In the genomic region with DNA sequence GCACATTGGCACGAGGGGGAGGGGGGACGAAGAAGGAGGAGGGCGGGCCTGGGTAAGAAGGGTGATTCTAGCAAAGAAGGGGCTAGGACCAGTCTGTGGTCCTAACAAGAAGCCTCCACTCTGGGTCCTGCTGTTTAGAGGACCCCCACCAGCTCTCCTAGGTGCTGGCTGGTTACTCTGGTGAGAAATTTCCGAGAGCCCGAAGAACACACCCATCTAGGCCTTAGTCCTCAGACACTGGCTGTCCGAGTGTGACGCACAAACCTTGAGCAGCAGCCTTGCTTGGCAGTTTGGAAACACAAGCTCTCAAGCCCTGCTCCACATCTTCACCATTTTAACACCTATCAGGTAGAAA, we compare ENCODE assay signal across 13 mouse cellular contexts.
DNase-seq lines count a peak whose midpoint lies in the region; ATAC-seq lines count a peak whose summit lies in the region.
"Had no signal": no experiment of that assay in that cellular context is flagged by ENCODE, and none has a peak within 500 bp of the region (broad histone marks: within the 10 kb centered on the region; RNA-seq: fewer than 3 reads in every experiment).

No protein-coding gene starts in this region.

- H3K4me1 ChIP-seq in forebrain, embryonic 10.5 days = peaks cover 28% of the 10 kb centered on the region
- H3K4me1 ChIP-seq in forebrain, embryonic 16.5 days (replicated peaks; ENCODE audit: control insufficient read depth, insufficient read depth, low read length) = peaks cover 19% of the 10 kb centered on the region
- peaks cover 24% of the 10 kb centered on the region; the same call in 1 of the 2 replicates for H3K4me1 ChIP-seq in lung, embryonic 15.5 days
- H3K4me1 ChIP-seq in hindbrain, embryonic 13.5 days (replicated peaks) = peaks cover 21% of the 10 kb centered on the region
- peaks cover 18% of the 10 kb centered on the region for H3K4me1 ChIP-seq in neural tube, embryonic 15.5 days

- no peak overlapping the region for H3K9ac ChIP-seq in forebrain, embryonic 16.5 days (replicated peaks; ENCODE audit: low read depth, low read length)
- no peak overlapping the region for H3K9ac ChIP-seq in lung, embryonic 15.5 days
- H3K9ac ChIP-seq in hindbrain, embryonic 13.5 days = no peak overlapping the region
- H3K9ac ChIP-seq in neural tube, embryonic 15.5 days (replicated peaks) = no peak overlapping the region
- H3K9ac ChIP-seq: embryonic facial prominence, embryonic 15.5 days; liver, embryonic 13.5 days had no signal

- H3K36me3 ChIP-seq in forebrain, embryonic 10.5 days (replicated peaks) = no peaks in the 10 kb centered on the region
- H3K36me3 ChIP-seq in forebrain, embryonic 16.5 days (ENCODE audit: control insufficient read depth, insufficient read depth) = no peaks in the 10 kb centered on the region
- H3K36me3 ChIP-seq in lung, embryonic 15.5 days = no peaks in the 10 kb centered on the region
- H3K36me3 ChIP-seq in hindbrain, embryonic 13.5 days = no peaks in the 10 kb centered on the region
- no peaks in the 10 kb centered on the region for H3K36me3 ChIP-seq in neural tube, embryonic 15.5 days
- H3K36me3 ChIP-seq: embryonic facial prominence, embryonic 15.5 days; liver, embryonic 13.5 days had no signal

- no peak overlapping the region for H3K4me2 ChIP-seq in forebrain, embryonic 16.5 days (ENCODE audit: low read length)
- peak overlapping the region; percentile 87 for H3K4me2 ChIP-seq in lung, embryonic 15.5 days
- peak overlapping the region; percentile 99; the same call in 1 of the 2 replicates for H3K4me2 ChIP-seq in hindbrain, embryonic 13.5 days
- H3K4me2 ChIP-seq in neural tube, embryonic 15.5 days = peak overlapping the region; percentile 90; the same call in 1 of the 2 replicates
- H3K4me2 ChIP-seq: liver, embryonic 13.5 days had no signal

- WGBS in forebrain, embryonic 10.5 days = 41% methylated on average over 7 of the region's 7 CpGs
- WGBS in forebrain, embryonic 16.5 days = 56% methylated on average over 7 of the region's 7 CpGs
- 35% methylated on average over 7 of the region's 7 CpGs for WGBS in lung, embryonic 15.5 days
- WGBS in hindbrain, embryonic 13.5 days = 52% methylated on average over 7 of the region's 7 CpGs
- 52% methylated on average over 7 of the region's 7 CpGs for WGBS in neural tube, embryonic 15.5 days

- peak overlapping the region; percentile 65; the same call in 1 of the 2 replicates for H3K4me3 ChIP-seq in forebrain, embryonic 10.5 days
- no peak overlapping the region for H3K4me3 ChIP-seq in forebrain, embryonic 16.5 days (replicated peaks; ENCODE audit: low read length)
- peak overlapping the region; percentile 44; the same call in 1 of the 2 replicates for H3K4me3 ChIP-seq in lung, embryonic 15.5 days
- H3K4me3 ChIP-seq in hindbrain, embryonic 13.5 days = no peak overlapping the region
- no peak overlapping the region for H3K4me3 ChIP-seq in neural tube, embryonic 15.5 days (replicated peaks)
- H3K4me3 ChIP-seq: liver, embryonic 13.5 days had no signal

- no peak for DNase-seq in forebrain, embryonic 10.5 days (ENCODE audit: extremely low spot score, low spot score)
- no peak for DNase-seq in lung, postnatal 25 days (ENCODE audit: low spot score)
- DNase-seq in layer of hippocampus, adult 11-12 months (ENCODE audit: low spot score) = no peak
- no peak for DNase-seq in layer of hippocampus, adult 9-10 months (ENCODE audit: low spot score)
- DNase-seq: adrenal gland, postnatal 10 days; cerebellum, adult 9-11 months; kidney, postnatal 25 days; liver, embryonic 13.5 days had no signal

- no peak for ATAC-seq in forebrain, embryonic 16.5 days
- ATAC-seq in lung, embryonic 15.5 days (ENCODE audit: borderline replicate concordance, extremely low read depth, low FRiP score, low TSS enrichment) = no peak
- ATAC-seq in hindbrain, embryonic 13.5 days (ENCODE audit: low FRiP score) = no peak
- ATAC-seq in neural tube, embryonic 15.5 days (ENCODE audit: low FRiP score) = no peak

- no peak overlapping the region for H3K27ac ChIP-seq in forebrain, embryonic 10.5 days
- no peak overlapping the region for H3K27ac ChIP-seq in forebrain, embryonic 16.5 days (ENCODE audit: low read length)
- H3K27ac ChIP-seq in lung, embryonic 15.5 days = peak overlapping the region; percentile 63
- no peak overlapping the region for H3K27ac ChIP-seq in hindbrain, embryonic 13.5 days
- H3K27ac ChIP-seq in neural tube, embryonic 15.5 days (replicated peaks) = no peak overlapping the region
- H3K27ac ChIP-seq: embryonic facial prominence, embryonic 15.5 days; liver, embryonic 13.5 days had no signal

- peaks cover 47% of the 10 kb centered on the region for H3K27me3 ChIP-seq in forebrain, embryonic 10.5 days (ENCODE audit: poor library complexity, severe bottlenecking)
- no peaks in the 10 kb centered on the region; the same call in 1 of the 2 replicates for H3K27me3 ChIP-seq in forebrain, embryonic 16.5 days (replicated peaks; ENCODE audit: control insufficient read depth, insufficient read depth, low read length)
- H3K27me3 ChIP-seq in lung, embryonic 15.5 days = peaks cover 28% of the 10 kb centered on the region
- peaks cover 58% of the 10 kb centered on the region for H3K27me3 ChIP-seq in hindbrain, embryonic 13.5 days
- peaks cover 19% of the 10 kb centered on the region for H3K27me3 ChIP-seq in neural tube, embryonic 15.5 days (replicated peaks)

- H3K9me3 ChIP-seq in forebrain, embryonic 10.5 days = peaks cover 4% of the 10 kb centered on the region; the same call in 1 of the 2 replicates
- 0 out of 2 replicates have a peak, but pooled peaks cover 3% of the 10 kb centered on the region for H3K9me3 ChIP-seq in forebrain, embryonic 16.5 days (ENCODE audit: control insufficient read depth, low read length)
- no peaks in the 10 kb centered on the region for H3K9me3 ChIP-seq in lung, embryonic 15.5 days
- no peaks in the 10 kb centered on the region for H3K9me3 ChIP-seq in hindbrain, embryonic 13.5 days
- no peaks in the 10 kb centered on the region for H3K9me3 ChIP-seq in neural tube, embryonic 15.5 days (replicated peaks)
- H3K9me3 ChIP-seq: embryonic facial prominence, embryonic 15.5 days; liver, embryonic 13.5 days had no signal

Comparison
In these comparisons a context has a peak if more than half of its experiments do, and no peak if none do; other contexts are left out.
1. H3K4me3 ChIP-seq: peak in forebrain, embryonic 10.5 days (single experiment) and lung, embryonic 15.5 days (single experiment); none in forebrain, embryonic 16.5 days (single experiment), hindbrain, embryonic 13.5 days (single experiment) and neural tube, embryonic 15.5 days (single experiment).